Mouse (Mus musculus) megakaryocyte, embryonic 14.5 days (primary cell): Measurements from ENCODE around the gene Rbm33. TPM values are rescaled to one million over a fixed set of nuclear protein-coding genes. Genes with fewer than 3 reads are reported as not detected.
A peak's percentile ranks its signal among the peaks of the same experiment; 100 is the strongest.

Experiments used
- H3K27me3 ChIP-seq: replicated peaks from 2 replicates; pipeline ENCODE3; 2012; ENCODE audit warnings: inconsistent platforms
- H3K36me3 ChIP-seq: replicated peaks from 2 replicates; pipeline ENCODE3; 2012; ENCODE audit warnings: low read length, inconsistent platforms, mixed read lengths
- H3K4me1 ChIP-seq: 2 replicates; pipeline ENCODE4 v1.6.1; 2012; ENCODE audit warnings: inconsistent platforms
- H3K4me3 ChIP-seq: replicated peaks from 2 replicates; pipeline ENCODE3; 2012; ENCODE audit warnings: moderate library complexity, mild to moderate bottlenecking, inconsistent platforms
- H3K9me3 ChIP-seq: 2 replicates; pipeline ENCODE4 v1.6.1; 2012; ENCODE audit warnings: inconsistent platforms
- FLI1 ChIP-seq: IDR thresholded peaks from 2 replicates; pipeline ENCODE4 v1.6.1; 2012; ENCODE audit warnings: low read length, inconsistent platforms, mixed read lengths
- GATA1 ChIP-seq: IDR thresholded peaks from 3 replicates; pipeline ENCODE4 v1.6.1; 2012; ENCODE audit warnings: mixed read lengths, low read length, inconsistent platforms, borderline replicate concordance
- polyA plus RNA-seq: library from polyadenylated mRNA; stranded (reverse); fragments of >175 nt; gene quantifications from 2 replicates; pipeline ENCODE4 v1.2.3, GENCODE M21; 2012; ENCODE audit warnings: low replicate concordance; ENCODE audit not compliant: insufficient read depth

The Rbm33 gene
- polyA plus RNA-seq, 1 experiment = 9.5 TPM

DNA sequence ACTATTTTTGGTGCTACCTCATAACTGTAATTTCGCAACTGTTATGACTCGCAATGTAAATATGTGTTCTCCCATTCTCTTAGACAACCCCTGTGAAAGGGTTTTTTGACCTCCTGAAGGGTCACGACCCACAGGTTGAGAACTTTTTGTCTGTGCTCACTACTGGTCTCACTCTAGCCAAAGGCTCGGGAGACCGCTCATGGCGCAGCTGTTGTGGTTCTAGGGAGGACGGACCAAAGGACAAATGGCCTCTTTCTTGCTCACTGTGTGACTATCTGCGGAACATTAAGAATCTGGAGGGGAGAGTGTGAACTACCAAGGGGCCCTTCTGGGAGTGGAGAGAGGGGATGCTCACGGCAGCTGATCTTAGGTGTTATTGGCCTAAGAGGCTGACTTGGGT lies 109.0 kb downstream of the Rbm33 start:
- TF ChIP-seq GATA1 = no peak
- TF ChIP-seq FLI1 = no peak
- H3K4me1 ChIP-seq = no peaks in the 10 kb centered on the region
- peaks cover 8% of the 10 kb centered on the region; the same call in 1 of the 2 replicates for H3K9me3 ChIP-seq
- H3K36me3 ChIP-seq = no peaks in the 10 kb centered on the region
- H3K4me3 ChIP-seq = no peak overlapping the region
- H3K27me3 ChIP-seq = no peaks in the 10 kb centered on the region

- TF ChIP-seq FLI1 (no peak), GATA1 (no peak)
- Histone ChIP-seq H3K9me3 (no peaks in the 10 kb centered on the region), H3K4me1 (no peaks in the 10 kb centered on the region), H3K4me3 (no peak overlapping the region), H3K27me3 (peaks cover 24% of the 10 kb centered on the region), H3K36me3 (no peaks in the 10 kb centered on the region)
These were observed 133.4 kb downstream of the Rbm33 start for GRCm38 (mm10) chr5:28450126-28450890.

- Histone ChIP-seq H3K27me3 (peaks cover 33% of the 10 kb centered on the region), H3K4me1 (no peaks in the 10 kb centered on the region), H3K9me3 (no peaks in the 10 kb centered on the region), H3K36me3 (no peaks in the 10 kb centered on the region), H3K4me3 (no peak overlapping the region)
- TF ChIP-seq GATA1 = no peak
- TF ChIP-seq FLI1 = no peak
These were observed 134.2 kb downstream of the Rbm33 start for GRCm38 (mm10) chr5:28451053-28451638.

GRCm38 (mm10) chr5:28453086-28453485 lies 136.2 kb downstream of the Rbm33 start:
- Histone ChIP-seq H3K4me1 (peaks cover 5% of the 10 kb centered on the region), H3K36me3 (no peaks in the 10 kb centered on the region), H3K9me3 (0 out of 2 replicates have a peak, but pooled peaks cover 4% of the 10 kb centered on the region), H3K27me3 (peaks cover 45% of the 10 kb centered on the region), H3K4me3 (no peak overlapping the region)
- TF ChIP-seq GATA1 (no peak), FLI1 (no peak)

DNA sequence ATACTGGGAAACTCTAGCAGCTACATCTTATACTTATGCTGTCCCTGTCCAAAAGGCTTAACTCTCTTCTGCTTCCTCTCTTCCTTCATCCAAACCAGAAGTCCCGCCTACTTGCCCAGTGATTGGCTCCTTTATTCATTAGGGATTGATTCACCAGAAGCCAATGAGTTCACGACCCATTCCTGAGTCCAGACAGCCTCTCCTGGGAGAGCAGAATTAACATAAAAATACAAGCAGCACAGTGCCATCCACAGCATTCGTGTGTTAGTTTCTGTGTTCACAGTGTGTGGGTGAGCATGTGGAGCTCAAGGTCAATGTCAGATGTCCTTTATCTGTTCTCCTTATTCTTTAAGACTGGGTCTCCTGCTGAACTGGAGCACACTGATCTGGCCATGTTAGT lies 136.6 kb downstream of the Rbm33 start:
- Histone ChIP-seq H3K36me3 (no peaks in the 10 kb centered on the region), H3K27me3 (peaks cover 46% of the 10 kb centered on the region), H3K4me1 (peaks cover 8% of the 10 kb centered on the region), H3K9me3 (0 out of 2 replicates have a peak, but pooled peaks cover 5% of the 10 kb centered on the region), H3K4me3 (no peak overlapping the region)
- TF ChIP-seq FLI1 (no peak), GATA1 (no peak)

DNA sequence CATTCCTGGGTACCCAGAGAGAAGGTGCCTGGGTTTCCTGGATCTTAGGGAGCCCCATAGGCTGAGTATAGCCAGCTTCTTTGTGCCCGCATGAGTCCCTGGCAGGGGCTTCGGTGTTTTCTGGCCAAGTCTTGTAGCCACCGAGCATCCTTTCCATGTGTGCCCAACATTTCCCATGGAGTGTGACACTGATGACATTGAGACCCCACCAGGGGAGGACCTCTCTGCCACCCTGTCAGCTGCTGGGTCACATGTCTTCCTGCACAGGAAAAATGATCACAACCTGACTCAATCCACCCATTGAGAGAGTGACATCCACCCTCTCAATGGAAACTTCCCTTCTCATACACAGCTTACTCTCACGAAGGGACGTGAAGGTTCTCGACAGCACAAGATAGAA lies 137.6 kb downstream of the Rbm33 start:
- H3K9me3 ChIP-seq = 0 out of 2 replicates have a peak, but pooled peaks cover 5% of the 10 kb centered on the region
- no peak overlapping the region for H3K4me3 ChIP-seq
- H3K4me1 ChIP-seq = peaks cover 8% of the 10 kb centered on the region
- H3K27me3 ChIP-seq = peaks cover 54% of the 10 kb centered on the region
- TF ChIP-seq FLI1 (no peak), GATA1 (no peak)
- H3K36me3 ChIP-seq = no peaks in the 10 kb centered on the region

DNA sequence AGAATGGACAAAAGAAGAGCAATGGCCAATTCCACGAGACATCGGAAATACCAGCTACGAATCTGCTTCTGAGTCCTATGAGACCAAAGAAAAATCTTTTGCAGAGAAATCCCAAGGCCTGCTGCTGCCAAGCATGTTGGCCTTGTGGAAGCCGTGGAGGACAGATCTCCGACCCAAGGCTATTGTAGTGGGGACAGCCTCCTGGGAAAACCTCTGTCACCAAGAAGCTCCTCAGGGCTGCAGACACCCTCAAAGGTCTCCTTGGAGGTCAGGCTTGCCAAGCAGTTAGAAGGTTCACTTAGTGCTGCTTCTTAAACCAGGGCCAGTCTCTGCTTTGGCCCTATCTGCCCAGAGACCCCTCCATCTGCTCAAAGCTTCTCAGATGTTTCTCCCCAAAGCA lies 138.8 kb downstream of the Rbm33 start:
- Histone ChIP-seq H3K4me1 (peaks cover 8% of the 10 kb centered on the region), H3K36me3 (no peaks in the 10 kb centered on the region), H3K27me3 (peaks cover 61% of the 10 kb centered on the region), H3K9me3 (0 out of 2 replicates have a peak, but pooled peaks cover 5% of the 10 kb centered on the region), H3K4me3 (no peak overlapping the region)
- TF ChIP-seq FLI1 (no peak), GATA1 (no peak)

GRCm38 (mm10) chr5:28456366-28456765 lies 139.4 kb downstream of the Rbm33 start:
- Histone ChIP-seq H3K4me1 (peaks cover 8% of the 10 kb centered on the region), H3K9me3 (0 out of 2 replicates have a peak, but pooled peaks cover 5% of the 10 kb centered on the region), H3K36me3 (no peaks in the 10 kb centered on the region), H3K27me3 (peaks cover 67% of the 10 kb centered on the region), H3K4me3 (no peak overlapping the region)
- TF ChIP-seq GATA1 (no peak), FLI1 (no peak)

DNA sequence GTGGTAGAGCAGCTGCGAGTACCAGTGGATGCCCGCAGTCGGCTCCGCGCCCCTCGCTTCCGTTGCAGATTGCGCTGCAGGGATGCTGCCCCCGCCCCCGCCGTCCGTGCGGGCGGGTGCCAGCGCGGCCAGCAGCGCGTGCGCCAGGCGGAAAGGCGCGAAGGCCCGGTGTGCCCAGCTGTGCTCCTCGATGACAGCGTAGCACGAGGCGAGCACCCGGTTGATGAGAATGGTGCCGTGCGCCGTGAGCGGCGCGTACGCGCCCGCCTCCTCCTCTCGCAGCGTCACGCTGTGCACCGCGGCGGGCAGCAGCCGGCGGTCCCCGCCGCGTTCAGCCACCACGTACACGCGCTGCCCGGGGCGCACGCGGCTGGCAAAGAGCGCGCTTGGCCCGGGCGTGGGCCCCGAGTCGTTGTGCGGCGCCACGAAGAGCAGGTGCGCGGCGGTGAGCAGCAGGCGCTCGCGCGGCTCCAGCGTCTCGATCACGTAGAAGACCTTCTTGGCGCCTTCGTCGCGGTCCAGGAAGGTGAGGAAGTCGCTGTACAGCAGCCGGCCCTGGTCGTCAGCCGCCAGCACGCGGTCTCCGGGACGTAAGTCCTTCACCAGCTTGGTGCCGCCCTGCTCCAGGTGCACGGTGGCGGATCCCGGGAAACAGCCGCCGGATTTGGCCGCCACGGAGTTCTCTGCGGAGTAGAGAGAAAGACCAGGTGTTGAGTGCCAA lies 141.2 kb downstream of the Rbm33 start:
- peaks cover 76% of the 10 kb centered on the region for H3K27me3 ChIP-seq
- TF ChIP-seq FLI1 = no peak
- TF ChIP-seq GATA1 = no peak
- 0 out of 2 replicates have a peak, but pooled peaks cover 5% of the 10 kb centered on the region for H3K9me3 ChIP-seq
- H3K36me3 ChIP-seq = no peaks in the 10 kb centered on the region
- H3K4me1 ChIP-seq = peaks cover 8% of the 10 kb centered on the region
- H3K4me3 ChIP-seq = peak overlapping the region; percentile 69

- TF ChIP-seq GATA1 (no peak), FLI1 (no peak)
- Histone ChIP-seq H3K4me1 (peaks cover 8% of the 10 kb centered on the region), H3K36me3 (no peaks in the 10 kb centered on the region), H3K4me3 (no peak overlapping the region), H3K27me3 (peaks cover 81% of the 10 kb centered on the region), H3K9me3 (0 out of 2 replicates have a peak, but pooled peaks cover 5% of the 10 kb centered on the region)
These were observed 141.9 kb downstream of the Rbm33 start for GRCm38 (mm10) chr5:28458821-28459240.
